Comparison of ENCODE assay signal across 17 mouse cellular contexts in genomic region chr13:114420235-114420634, GRCm38 (mm10). TPM values are rescaled to one million over a fixed set of nuclear protein-coding genes. Genes with fewer than 3 reads are reported as not detected.
DNase-seq lines count a peak whose midpoint lies in the region.
"Had no signal": no experiment of that assay in that cellular context is flagged by ENCODE, and none has a peak within 500 bp of the region (broad histone marks: within the 10 kb centered on the region; RNA-seq: fewer than 3 reads in every experiment).

No protein-coding gene starts in this region.

- DNase-seq in adrenal gland, adult 2 months = peak; percentile 15
- no peak for DNase-seq in adrenal gland, adult 18-20 months (ENCODE audit: low spot score in 2 of 2)
- peak; percentile 5 for DNase-seq in urinary bladder, postnatal 25 days (ENCODE audit: low spot score)
- DNase-seq in urinary bladder, adult 2 months (ENCODE audit: low spot score) = no peak
- peak; percentile 36 for DNase-seq in fibroblast of lung, adult 2 months (ENCODE audit: low read depth)
- DNase-seq in right cerebral cortex, adult 2 months (ENCODE audit: low spot score in 2 of 2) = no peak
- no peak for DNase-seq in layer of hippocampus, adult 9-11 months
- DNase-seq: adrenal gland, postnatal 25 days; cerebellum, adult 18-20 months; cerebellum, postnatal 10 days; embryo, embryonic 11 days; forebrain, postnatal 0 days; gastrocnemius, postnatal 36 days; heart, adult 11 months; heart, postnatal 14 days; kidney, adult 18-20 months had no signal

RNA-seq across cellular contexts. Expression of gene Ndufs4, which starts 32.2 kb away (rescaled TPM):
- total RNA-seq in adrenal gland, adult 2 months (2021) = 100 to 1,000 TPM; 180 to 234 TPM
- 37.9 and 55.0 TPM in 2 replicates for polyA plus RNA-seq in adrenal gland, adult 2 months (2012; rRNA removed)
- total RNA-seq in adrenal gland, adult 18-20 months (2021) = 100 to 1,000 TPM; 196 to 302 TPM
- 88.2 and 90.7 TPM in 2 replicates for polyA plus RNA-seq in urinary bladder, adult 2 months (2012; rRNA removed)

RNA-seq across cellular contexts. Expression of gene Fst, which starts 38.5 kb away (rescaled TPM):
- 10 to 100 TPM; 10.1 to 11.4 TPM for total RNA-seq in adrenal gland, adult 2 months (2021)
- 1.2 and 2.0 TPM in 2 replicates for polyA plus RNA-seq in adrenal gland, adult 2 months (2012; rRNA removed)
- total RNA-seq in adrenal gland, adult 18-20 months (2021) = 1 to 10 TPM; 6.9 to 10.0 TPM
- 4.6 and 5.7 TPM in 2 replicates for polyA plus RNA-seq in urinary bladder, adult 2 months (2012; rRNA removed)
- total RNA-seq: hematopoietic stem cell, adult 5-6 weeks had no signal

Comparison
In these comparisons a context has a peak if more than half of its experiments do, and no peak if none do; other contexts are left out.
1. DNase-seq: peak in adrenal gland, adult 2 months (single experiment), urinary bladder, postnatal 25 days (single experiment) and fibroblast of lung, adult 2 months (single experiment); none in adrenal gland, adult 18-20 months (0 of 2), urinary bladder, adult 2 months (single experiment), right cerebral cortex, adult 2 months (0 of 2) and layer of hippocampus, adult 9-11 months (single experiment).